Mouse (Mus musculus) gastrocnemius, adult 8-10 months (tissue): Measurements from ENCODE around the gene Phc1. TPM values are rescaled to one million over a fixed set of nuclear protein-coding genes. Genes with fewer than 3 reads are reported as not detected.

Source experiments
- DNase-seq, 2 experiments: peaks; one replicate each; pipeline ENCODE4 v3.0.0; 2022; ENCODE audit warnings: low spot score in 2 of 2
- total RNA-seq, 4 experiments: library from RNA; stranded (reverse); gene quantifications; 2 replicates each; pipeline ENCODE4 v1.2.4; 2022

Gene Phc1
- total RNA-seq, 4 experiments from 2014 or later = 28.7 to 43.0 (median 33.0) TPM

DNA sequence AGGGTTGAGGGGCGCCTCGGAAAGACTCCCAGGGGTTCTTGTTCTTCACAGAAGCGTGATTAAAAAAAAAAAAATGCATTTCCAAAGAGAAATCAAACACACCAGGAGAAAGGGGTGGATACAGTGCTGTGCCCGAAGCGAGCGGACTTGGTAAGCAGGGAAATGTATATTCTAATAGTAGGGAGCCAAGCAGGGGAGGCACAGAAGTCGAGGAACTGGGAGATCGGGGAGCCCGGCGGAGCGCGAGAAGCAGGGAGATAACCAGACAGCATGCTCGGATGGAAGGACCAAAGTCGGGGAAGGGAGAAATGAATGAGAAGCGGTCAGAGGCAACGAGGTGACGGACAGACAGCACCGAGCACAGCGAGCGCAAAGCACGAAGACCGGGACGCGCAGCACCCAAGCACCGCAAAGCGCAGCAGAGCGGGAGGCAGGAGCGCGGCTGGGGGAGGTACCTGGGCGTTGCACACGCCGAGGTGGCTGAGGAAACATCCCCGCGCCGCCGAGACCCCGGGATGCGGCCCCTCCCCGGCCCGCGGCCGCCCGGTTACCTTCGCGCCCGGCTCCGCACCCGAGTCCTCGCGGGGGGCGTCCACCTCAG lies 1.2 kb downstream of the Phc1 start:
- peak; percentile 5 to 23 for DNase-seq

DNA sequence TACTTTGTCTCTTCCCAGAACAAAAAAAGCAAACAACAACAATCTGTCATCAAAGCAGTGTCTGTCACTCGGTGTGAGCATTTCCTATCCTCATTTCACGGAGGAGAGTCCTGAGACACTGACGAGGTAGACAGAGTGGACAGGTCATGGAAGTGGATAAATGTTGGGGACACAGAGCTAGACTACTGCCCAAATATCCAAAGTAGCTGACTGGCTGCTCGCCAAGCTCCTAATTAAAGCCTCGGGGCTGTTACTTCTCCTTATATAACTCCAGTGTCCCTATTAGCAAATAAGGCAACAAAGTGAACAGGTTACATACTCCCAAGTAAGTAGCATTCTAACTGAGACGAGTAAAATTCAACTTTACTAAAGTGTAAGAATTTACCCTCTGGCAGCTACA lies 2.8 kb downstream of the Phc1 start:
- DNase-seq = no peak

GRCm38 (mm10) chr6:122334786-122335340 lies 5.5 kb downstream of the Phc1 start:
- no peak for DNase-seq

- no peak for DNase-seq
Measured at GRCm38 (mm10) chr6:122333081-122333612, 7.2 kb downstream of the Phc1 start.

GRCm38 (mm10) chr6:122325361-122325975 lies 14.9 kb downstream of the Phc1 start:
- DNase-seq = no peak

DNA sequence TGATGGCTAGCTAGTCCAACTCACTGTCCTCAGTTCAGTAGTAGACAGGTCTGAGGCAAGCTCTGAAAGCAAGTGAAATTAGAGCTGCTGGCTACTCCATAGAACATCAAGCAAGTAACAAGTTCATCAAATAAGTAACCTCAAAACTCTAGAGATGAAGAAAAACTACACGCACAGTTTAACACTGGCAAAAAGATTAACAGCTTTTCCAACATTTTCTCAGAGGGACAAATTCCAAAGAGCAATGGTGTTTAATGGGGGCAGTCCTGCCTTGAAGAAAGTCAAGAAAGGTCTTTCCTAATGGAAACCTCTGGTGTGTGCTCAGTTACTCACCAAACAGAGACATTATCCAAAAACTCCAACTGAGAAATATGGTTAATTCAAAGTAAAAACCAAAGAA lies 21.6 kb downstream of the Phc1 start:
- no peak for DNase-seq

- DNase-seq = no peak
Measured at GRCm38 (mm10) chr6:122310187-122310820, 30.1 kb downstream of the Phc1 start.

- no peak for DNase-seq
Measured at GRCm38 (mm10) chr6:122309446-122309960, 30.9 kb downstream of the Phc1 start.

DNA sequence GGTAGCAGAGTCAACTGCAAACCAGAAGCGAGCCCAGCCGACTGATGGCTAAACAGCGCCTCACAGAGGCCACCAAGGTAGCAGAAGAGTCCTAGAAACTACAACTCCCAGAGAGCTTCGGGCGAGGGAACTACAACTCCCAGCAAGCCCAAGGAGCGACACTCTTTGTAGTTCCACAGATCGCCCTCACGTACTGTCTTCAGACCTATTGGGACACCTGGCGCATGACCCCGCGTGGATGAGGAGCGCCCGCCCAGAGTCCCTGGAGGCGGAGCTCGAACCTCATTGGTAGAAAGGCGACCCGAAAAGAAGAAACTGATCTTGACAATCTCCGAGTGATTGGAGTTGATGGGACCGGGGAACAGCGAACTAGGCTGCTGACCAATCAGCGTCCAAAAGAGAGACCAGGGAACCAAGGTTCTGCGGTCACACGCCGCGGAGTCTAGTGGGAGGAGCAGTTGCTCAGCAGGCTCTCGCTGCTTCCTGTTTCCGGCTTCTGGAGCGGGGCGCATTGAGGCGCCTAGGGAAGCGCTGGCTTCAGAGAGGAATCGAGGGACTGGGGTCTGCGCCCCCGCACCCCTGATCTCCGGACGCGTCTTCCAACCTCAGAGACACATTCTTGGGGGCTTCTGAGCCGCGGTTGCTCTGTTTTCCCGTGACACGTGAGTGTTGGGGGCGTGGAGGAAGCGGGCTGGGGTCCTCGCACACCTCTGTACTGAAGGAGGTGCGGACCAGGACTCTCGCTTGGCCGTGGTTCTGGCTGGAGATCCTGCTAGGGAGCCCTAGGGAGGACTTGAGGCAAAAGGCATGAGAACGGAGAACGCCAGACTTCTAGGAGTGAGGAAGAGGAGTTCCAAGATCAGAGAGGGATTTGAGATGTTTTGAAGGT lies 31.6 kb downstream of the Phc1 start, which contains the start of gene M6pr:
TSS of gene M6pr (plus strand) at position 216 of the 889 bp plus-strand sequence.
- DNase-seq = peak; percentile 96 to 98

GRCm38 (mm10) chr6:122308136-122308504 lies 32.2 kb downstream of the Phc1 start:
- no peak for DNase-seq

DNA sequence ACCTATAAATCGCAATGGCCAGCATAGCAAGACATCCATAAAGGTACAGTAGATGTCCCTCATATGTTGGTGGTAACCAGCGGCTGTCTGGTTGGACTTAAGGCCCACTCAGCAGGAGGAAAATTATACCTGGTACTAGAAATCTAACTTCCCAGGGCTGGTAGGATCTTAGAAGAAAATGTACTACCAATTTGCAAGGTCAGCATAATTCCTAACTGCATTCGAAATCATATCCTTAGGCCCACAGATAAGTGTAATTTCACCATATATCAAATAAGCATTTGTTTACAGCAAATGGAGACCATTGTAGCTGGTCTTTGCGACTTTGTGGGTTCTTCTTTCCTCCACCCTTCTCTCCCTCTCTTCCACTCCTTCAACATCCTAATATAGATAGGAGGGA lies 33.7 kb downstream of the Phc1 start:
- DNase-seq = no peak

DNA sequence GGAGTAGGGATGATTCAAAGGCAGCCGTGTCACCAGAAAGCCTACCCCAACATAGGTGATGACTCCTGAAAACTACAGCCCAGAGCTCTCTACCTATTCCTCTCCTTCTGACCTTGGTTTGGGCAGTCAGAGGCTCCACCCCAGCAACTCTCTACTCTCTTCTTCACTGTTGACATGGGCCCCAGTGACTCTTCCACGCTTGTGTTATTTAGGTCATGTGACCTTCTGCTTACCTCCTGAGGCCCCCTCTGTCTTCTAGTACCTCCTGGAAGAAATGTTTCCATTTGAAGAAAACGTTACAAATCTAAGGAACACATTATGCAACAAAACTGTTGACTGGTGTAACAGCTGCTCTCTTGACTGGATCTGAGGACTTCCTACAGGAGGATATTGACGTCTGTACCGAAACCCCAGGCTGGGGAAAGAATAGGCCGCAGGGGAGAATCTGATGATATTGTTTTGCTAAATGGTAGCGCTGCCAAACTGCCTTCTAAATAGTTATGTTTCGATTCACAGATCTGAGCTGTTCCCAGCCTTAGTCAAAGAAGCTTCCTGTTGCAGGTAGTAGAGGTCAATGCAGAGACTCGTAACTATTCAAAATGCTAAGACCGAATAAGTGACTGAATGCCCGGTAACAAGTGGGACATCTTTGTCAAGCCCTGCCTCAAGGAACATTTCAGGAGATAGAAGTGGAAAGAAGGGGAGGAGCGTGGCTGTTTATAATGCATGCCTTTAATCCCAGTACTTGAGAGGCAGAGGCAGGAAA lies 35.4 kb downstream of the Phc1 start:
- no peak for DNase-seq

GRCm38 (mm10) chr6:122304355-122304754 lies 36.0 kb downstream of the Phc1 start:
- peak; percentile 34 to 41 for DNase-seq

GRCm38 (mm10) chr6:122303526-122303925 lies 36.8 kb downstream of the Phc1 start:
- no peak for DNase-seq

DNA sequence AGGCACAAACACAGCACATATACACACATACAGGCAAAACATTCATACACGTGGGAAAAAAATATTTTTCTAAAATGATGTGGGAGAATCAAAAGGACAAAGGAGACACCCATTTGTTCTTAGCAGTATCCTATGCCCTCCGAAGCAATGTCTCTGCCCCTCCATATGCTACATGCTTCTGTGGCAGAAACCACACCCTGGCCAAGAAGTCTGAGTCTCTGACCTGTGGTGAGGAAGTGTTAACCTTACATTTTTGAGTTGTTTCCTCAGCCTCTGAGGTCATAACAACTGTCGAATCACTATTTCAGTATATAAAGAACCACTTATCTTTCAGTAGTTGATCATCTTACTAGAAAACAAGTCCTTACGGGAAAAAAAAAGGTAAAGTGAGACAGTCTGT lies 37.7 kb downstream of the Phc1 start:
- DNase-seq = no peak

GRCm38 (mm10) chr6:122302121-122302520 lies 38.2 kb downstream of the Phc1 start:
- DNase-seq = no peak

GRCm38 (mm10) chr6:122299621-122300133 lies 40.7 kb downstream of the Phc1 start:
- DNase-seq = no peak

DNA sequence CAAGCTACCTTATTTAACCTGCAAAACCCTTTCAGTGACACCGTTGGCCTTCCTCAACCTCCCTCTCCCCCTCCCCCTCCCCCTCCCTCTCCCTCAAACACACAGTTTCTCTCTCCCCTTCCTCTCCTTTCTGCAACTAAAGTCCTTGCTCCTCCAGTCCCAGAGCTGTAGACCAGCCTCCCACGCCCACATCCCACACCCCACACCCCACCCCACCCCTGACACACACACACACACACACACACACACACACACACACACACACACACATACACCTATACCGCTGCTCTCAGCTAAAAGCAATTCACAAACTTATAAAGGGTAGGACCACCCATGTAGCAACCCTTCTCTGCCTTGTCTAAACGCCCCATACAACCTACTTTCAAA lies 42.1 kb downstream of the Phc1 start:
- no peak for DNase-seq

DNA sequence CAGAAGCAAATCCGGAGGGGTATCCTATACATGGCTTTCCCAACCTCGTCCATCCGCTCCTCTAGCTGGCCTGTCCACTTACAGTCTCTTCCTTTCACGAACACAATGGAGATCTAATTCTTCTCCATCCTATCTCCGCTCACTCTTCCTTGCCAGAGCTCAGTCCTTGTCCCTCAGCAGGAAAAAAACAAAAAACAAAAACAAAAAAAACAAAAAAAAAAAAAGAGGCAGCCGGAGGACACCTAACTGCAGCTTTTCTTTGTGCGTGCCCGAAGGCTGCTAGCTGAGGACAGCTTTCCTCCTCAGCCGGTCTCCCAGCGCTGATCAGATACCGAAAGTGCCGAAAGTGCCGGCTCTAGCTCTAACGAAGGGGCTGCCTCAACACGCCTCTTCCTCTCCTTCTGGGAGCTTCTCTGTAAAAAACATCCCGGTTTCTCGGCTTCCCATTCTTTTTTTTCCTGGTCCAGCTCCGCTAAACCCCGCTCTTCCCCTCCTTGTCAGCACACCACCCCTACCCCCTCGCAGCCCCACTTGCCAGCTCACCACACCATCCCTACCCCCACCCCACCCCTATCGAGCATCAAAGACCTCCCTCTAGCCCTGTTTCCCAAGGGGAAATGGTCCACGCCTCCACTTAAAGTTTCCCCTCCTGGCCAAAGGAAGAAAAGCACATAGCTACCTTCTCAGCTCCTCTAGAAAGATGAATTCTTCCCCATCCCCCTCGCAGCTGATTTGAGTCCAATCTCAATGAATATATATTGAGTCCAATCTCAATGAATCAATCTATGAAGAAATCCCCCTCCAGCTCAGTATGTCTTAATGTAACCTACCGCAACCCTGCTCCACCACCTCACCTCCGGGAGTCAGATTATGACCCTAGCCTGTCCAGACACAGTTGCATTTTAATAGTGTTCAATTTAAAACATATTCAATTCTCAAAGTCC lies 42.8 kb downstream of the Phc1 start:
- no peak for DNase-seq
